Mouse (Mus musculus): ENCODE data around the gene Col4a3.

DNA sequence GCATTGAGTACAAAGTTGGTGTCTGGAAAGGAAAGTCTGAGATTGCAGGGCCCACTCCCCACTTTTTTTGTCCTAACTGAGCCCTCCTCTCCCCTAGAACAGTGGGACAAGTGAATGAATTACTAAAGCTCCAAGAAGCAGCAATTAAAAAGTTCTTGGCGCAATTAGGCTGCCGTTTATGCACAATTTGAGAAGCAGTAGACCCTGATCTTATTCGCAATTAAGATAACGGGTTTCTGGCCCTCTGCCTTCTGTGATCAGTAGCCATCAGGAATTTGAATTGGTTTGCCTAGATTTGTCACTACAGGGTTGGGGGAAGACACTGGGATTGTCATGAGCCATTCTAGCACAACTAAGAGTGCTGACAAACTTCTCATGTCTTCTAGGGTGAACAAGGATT lies 64.1 kb downstream of the Col4a3 start:
- TF ChIP-seq CTCF (IDR thresholded peaks at IDR 0.05; ENCODE audit: low read depth) (no peak), EP300 (IDR thresholded peaks at IDR 0.05; ENCODE audit: low read depth) (no peak)

Data from heart, postnatal 0 days (tissue).